ENCODE assay signal across 19 mouse cellular contexts in genomic region chr2:62392098-62392497, GRCm38 (mm10). TPM values are rescaled to one million over a fixed set of nuclear protein-coding genes. Genes with fewer than 3 reads are reported as not detected.
A peak's percentile ranks its signal among the peaks of the same experiment; 100 is the strongest.
DNase-seq lines count a peak whose midpoint lies in the region; ATAC-seq and TF ChIP-seq lines count a peak whose summit lies in the region.
"Had no signal": no experiment of that assay in that cellular context is flagged by ENCODE, and none has a peak within 500 bp of the region (broad histone marks: within the 10 kb centered on the region; RNA-seq: fewer than 3 reads in every experiment).

No protein-coding gene starts in this region.

- H3K4me2 ChIP-seq in intestine, embryonic 16.5 days (ENCODE audit: low read depth, low read length): no peak overlapping the region
- H3K4me2 ChIP-seq in intestine, embryonic 15.5 days (replicated peaks): no peak overlapping the region
- H3K4me2 ChIP-seq in forebrain, postnatal 0 days (ENCODE audit: low read depth): no peak overlapping the region
- H3K4me2 ChIP-seq: kidney, embryonic 15.5 days; limb, embryonic 13.5 days; neural tube, embryonic 13.5 days had no signal

- no peak for TF ChIP-seq CTCF in forebrain, postnatal 0 days (IDR thresholded peaks at IDR 0.05; ENCODE audit: low read depth)

- WGBS in intestine, embryonic 16.5 days: 74% methylated on average over 3 of the region's 3 CpGs
- 83% methylated on average over 3 of the region's 3 CpGs for WGBS in intestine, embryonic 15.5 days
- 76% methylated on average over 3 of the region's 3 CpGs for WGBS in forebrain, postnatal 0 days

- no peaks in the 10 kb centered on the region for H3K36me3 ChIP-seq in intestine, embryonic 16.5 days (ENCODE audit: control insufficient read depth, insufficient read depth, low read length)
- no peaks in the 10 kb centered on the region for H3K36me3 ChIP-seq in intestine, embryonic 15.5 days
- H3K36me3 ChIP-seq in forebrain, postnatal 0 days (ENCODE audit: insufficient read depth): no peaks in the 10 kb centered on the region
- H3K36me3 ChIP-seq: embryonic facial prominence, embryonic 10.5 days; kidney, embryonic 15.5 days; limb, embryonic 13.5 days; neural tube, embryonic 13.5 days had no signal

- peaks cover 5% of the 10 kb centered on the region for H3K4me1 ChIP-seq in intestine, embryonic 16.5 days (ENCODE audit: control insufficient read depth, insufficient read depth, low read length)
- no peaks in the 10 kb centered on the region for H3K4me1 ChIP-seq in intestine, embryonic 15.5 days (replicated peaks)
- H3K4me1 ChIP-seq in forebrain, postnatal 0 days (ENCODE audit: insufficient read depth): 0 out of 2 replicates have a peak, but pooled peaks cover 3% of the 10 kb centered on the region
- H3K4me1 ChIP-seq: embryonic facial prominence, embryonic 10.5 days; kidney, embryonic 15.5 days; limb, embryonic 13.5 days; neural tube, embryonic 13.5 days had no signal

- no peaks in the 10 kb centered on the region for H3K9me3 ChIP-seq in intestine, embryonic 16.5 days (ENCODE audit: control insufficient read depth, low read length)
- H3K9me3 ChIP-seq in intestine, embryonic 15.5 days: no peaks in the 10 kb centered on the region
- no peaks in the 10 kb centered on the region for H3K9me3 ChIP-seq in forebrain, postnatal 0 days (ENCODE audit: low read length)
- H3K9me3 ChIP-seq: embryonic facial prominence, embryonic 10.5 days; kidney, embryonic 15.5 days; limb, embryonic 13.5 days; neural tube, embryonic 13.5 days had no signal

- H3K4me3 ChIP-seq in intestine, embryonic 16.5 days (ENCODE audit: low read length): no peak overlapping the region
- no peak overlapping the region for H3K4me3 ChIP-seq in intestine, embryonic 15.5 days (replicated peaks)
- no peak overlapping the region for H3K4me3 ChIP-seq in forebrain, postnatal 0 days (ENCODE audit: low read depth, low read length)
- H3K4me3 ChIP-seq: embryonic facial prominence, embryonic 10.5 days; erythroblast, embryonic 14.5 days; kidney, embryonic 15.5 days; limb, embryonic 13.5 days; neural tube, embryonic 13.5 days had no signal

- H3K9ac ChIP-seq in intestine, embryonic 16.5 days (ENCODE audit: low read depth, low read length): no peak overlapping the region
- H3K9ac ChIP-seq in intestine, embryonic 15.5 days: no peak overlapping the region
- no peak overlapping the region for H3K9ac ChIP-seq in forebrain, postnatal 0 days
- H3K9ac ChIP-seq: kidney, embryonic 15.5 days; limb, embryonic 13.5 days; neural tube, embryonic 13.5 days had no signal

- H3K27ac ChIP-seq in intestine, embryonic 16.5 days (ENCODE audit: low read length): 0 out of 2 replicates have a peak overlapping the region, but pooled peaks have one; percentile 27
- no peak overlapping the region for H3K27ac ChIP-seq in intestine, embryonic 15.5 days
- H3K27ac ChIP-seq in forebrain, postnatal 0 days (ENCODE audit: low read depth, low read length): no peak overlapping the region
- H3K27ac ChIP-seq: embryonic facial prominence, embryonic 10.5 days; hindbrain, postnatal 0 days; kidney, embryonic 15.5 days; limb, embryonic 13.5 days; neural tube, embryonic 13.5 days had no signal

- no peak for ATAC-seq in intestine, embryonic 16.5 days
- ATAC-seq in intestine, embryonic 15.5 days: no peak
- peak; percentile 49; the same call in 1 of the 2 replicates for ATAC-seq in megakaryocyte, adult 5-6 weeks (ENCODE audit: poor library complexity, severe bottlenecking)
- ATAC-seq in forebrain, postnatal 0 days: no peak
- ATAC-seq: forebrain, embryonic 16.5 days; hindbrain, postnatal 0 days; midbrain, embryonic 16.5 days had no signal

- DNase-seq in CD4-positive helper T cell, adult 2 months (ENCODE audit: low read depth, low spot score): peak; percentile 11
- peak; percentile 46 for DNase-seq in thymus, postnatal 14 days
- no peak for DNase-seq in forebrain, postnatal 0 days
- no peak for DNase-seq in urinary bladder, adult 2 months (ENCODE audit: low spot score)
- DNase-seq: cerebellum, postnatal 10 days; gastrocnemius, postnatal 10 days; lung, postnatal 4 days; right cerebral cortex, postnatal 4 days had no signal

- no peaks in the 10 kb centered on the region for H3K27me3 ChIP-seq in intestine, embryonic 16.5 days (replicated peaks; ENCODE audit: control insufficient read depth, insufficient read depth, low read length)
- no peaks in the 10 kb centered on the region for H3K27me3 ChIP-seq in intestine, embryonic 15.5 days (replicated peaks)
- H3K27me3 ChIP-seq in forebrain, postnatal 0 days (ENCODE audit: insufficient read depth, low read length): no peaks in the 10 kb centered on the region
- H3K27me3 ChIP-seq: kidney, embryonic 15.5 days; limb, embryonic 13.5 days; neural tube, embryonic 13.5 days had no signal

RNA-seq across cellular contexts. Expression of gene Dpp4, which starts 19.9 kb away (rescaled TPM):
- polyA plus RNA-seq in intestine, embryonic 16.5 days (2015; fragmentation: Nextera tagmentation; extraction: Ambion mirVana): 85.0 and 104 TPM in 2 replicates
- 69.3 and 72.5 TPM in 2 replicates for polyA plus RNA-seq in intestine, embryonic 15.5 days (2015; fragmentation: Nextera tagmentation; extraction: Ambion mirVana)
- 13.4 and 14.6 TPM in 2 replicates for total RNA-seq in megakaryocyte, adult 5-6 weeks (2015)
- 17.6 and 19.2 TPM in 2 replicates for total RNA-seq in megakaryocyte, adult 5-6 weeks (2017)
- 1.9 and 2.1 TPM in 2 replicates for total RNA-seq in forebrain, postnatal 0 days (2014; rRNA removed)
- polyA plus RNA-seq in forebrain, postnatal 0 days (2015; fragmentation: Nextera tagmentation; extraction: Ambion mirVana): 1.6 and 1.8 TPM in 2 replicates
- polyA plus RNA-seq in urinary bladder, adult 2 months (2012; rRNA removed): 3.6 and 5.7 TPM in 2 replicates
- polyA plus RNA-seq: erythroblast, embryonic 14.5 days had no signal

Comparison
In these comparisons a context has a peak if more than half of its experiments do, and no peak if none do; other contexts are left out.
1. DNase-seq: peak in CD4-positive helper T cell, adult 2 months (single experiment) and thymus, postnatal 14 days (single experiment); none in forebrain, postnatal 0 days (single experiment) and urinary bladder, adult 2 months (single experiment).
2. RNA of gene Dpp4, which starts 19.9 kb away (polyA plus RNA-seq): 85.0 to 104 TPM in intestine, embryonic 16.5 days and 69.3 to 72.5 TPM in intestine, embryonic 15.5 days; 3.6 to 5.7 TPM in urinary bladder, adult 2 months and 1.6 to 1.8 TPM in forebrain, postnatal 0 days; every median in the first group is over 10 times any median in the second.